Mouse (Mus musculus) layer of hippocampus, adult 9-10 months (tissue): ENCODE results near the gene Zc2hc1c.

ENCODE experiments used
- DNase-seq: peaks from one replicate; pipeline ENCODE4 v3.0.0; 2022; ENCODE audit warnings: low spot score

Gene Zc2hc1c

DNA sequence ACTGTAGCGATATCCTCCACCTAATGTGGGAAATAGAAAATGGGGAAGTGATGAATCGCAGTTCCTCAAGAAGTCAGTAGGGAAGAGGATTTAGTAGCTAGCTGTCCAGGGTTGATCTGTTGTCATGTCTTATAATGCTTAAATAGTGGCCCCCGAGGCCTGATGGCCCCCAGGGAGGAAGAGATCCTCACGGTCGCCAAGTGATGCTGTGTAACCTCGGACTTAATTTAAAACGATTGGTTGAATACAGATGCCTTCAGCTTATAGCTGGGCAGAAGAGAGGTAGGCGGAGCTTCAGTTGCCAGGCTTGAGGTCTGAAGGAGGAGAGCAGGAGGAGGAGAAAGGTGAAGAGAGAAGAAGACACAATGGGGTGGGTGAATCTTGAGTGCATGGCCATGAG, 4.1 kb upstream of the Zc2hc1c start:
- no peak for DNase-seq

DNA sequence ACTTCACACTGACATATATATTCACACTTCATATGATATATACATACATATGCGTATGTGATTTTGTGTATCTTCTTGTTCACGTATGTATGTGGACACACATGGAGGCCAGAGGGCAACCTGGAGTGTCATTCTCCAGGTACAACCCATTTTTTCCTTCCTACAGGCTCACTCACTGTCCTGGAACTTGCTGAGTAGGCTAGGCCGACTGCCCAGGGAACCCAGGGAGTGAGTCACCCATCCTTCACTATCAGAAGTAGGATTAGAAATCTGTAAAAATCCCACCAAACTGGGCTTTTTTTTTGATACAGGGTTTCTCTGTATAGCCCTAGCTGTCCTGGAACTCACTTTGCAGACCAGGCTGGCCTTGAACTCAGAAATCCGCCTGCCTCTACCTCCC, 3.4 kb upstream of the Zc2hc1c start:
- DNase-seq: no peak

DNA sequence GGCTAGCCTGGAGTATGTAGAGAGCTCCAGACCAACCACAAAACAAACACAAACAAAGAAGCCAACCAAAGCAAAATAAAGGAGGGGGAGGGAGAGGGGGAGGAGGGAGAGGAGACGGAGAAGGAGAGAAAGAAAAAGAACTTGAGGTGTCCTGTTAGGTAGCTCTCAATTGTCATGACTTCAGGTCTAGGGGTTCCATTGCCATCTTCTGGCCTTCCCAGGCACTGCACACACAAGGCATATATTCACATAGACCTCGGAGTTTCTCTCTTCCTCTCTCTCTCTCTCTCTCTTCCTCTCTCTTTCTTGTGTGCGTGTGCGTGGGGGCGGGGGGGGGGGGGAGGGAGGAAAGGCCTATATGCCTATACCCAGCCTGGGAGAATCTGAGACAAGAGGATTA, 1.4 kb upstream of the Zc2hc1c start:
- DNase-seq: no peak

DNA sequence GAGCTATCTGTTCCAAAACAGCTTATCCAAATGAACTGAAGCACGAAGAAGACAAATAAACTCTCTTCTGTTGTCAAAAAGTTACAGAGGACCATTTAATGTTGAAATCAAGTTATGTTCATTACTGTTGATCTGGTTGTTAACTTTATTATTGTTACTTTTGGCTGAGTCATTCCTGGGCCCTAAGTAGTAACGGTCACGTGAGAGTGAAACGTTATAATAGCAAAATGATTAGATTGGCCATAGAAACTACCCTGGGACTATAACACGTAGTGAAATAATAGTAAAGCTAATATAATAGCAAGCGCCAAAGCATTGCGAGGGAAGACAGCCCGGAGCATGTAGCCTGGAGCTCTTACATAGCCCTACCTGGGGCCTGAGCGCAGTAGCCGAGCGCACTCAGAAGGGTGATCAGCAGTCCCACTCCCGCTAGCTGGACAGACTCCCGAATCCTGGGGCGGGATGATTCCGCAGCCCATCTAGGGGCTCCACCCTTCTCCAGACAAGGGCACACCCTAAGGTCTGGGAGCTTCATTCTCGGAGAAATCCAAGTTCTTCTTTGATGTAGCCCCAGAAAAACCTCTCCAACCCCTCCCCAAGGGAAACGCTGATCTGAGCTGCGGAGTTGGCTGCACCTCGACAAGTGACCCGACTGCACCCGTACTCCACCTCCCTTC, 444 bp upstream of the Zc2hc1c start, which contains the start of gene Acyp1:
Acyp1 (minus strand) TSS at position 630 of the 677 bp plus-strand sequence.
- DNase-seq: no peak

DNA sequence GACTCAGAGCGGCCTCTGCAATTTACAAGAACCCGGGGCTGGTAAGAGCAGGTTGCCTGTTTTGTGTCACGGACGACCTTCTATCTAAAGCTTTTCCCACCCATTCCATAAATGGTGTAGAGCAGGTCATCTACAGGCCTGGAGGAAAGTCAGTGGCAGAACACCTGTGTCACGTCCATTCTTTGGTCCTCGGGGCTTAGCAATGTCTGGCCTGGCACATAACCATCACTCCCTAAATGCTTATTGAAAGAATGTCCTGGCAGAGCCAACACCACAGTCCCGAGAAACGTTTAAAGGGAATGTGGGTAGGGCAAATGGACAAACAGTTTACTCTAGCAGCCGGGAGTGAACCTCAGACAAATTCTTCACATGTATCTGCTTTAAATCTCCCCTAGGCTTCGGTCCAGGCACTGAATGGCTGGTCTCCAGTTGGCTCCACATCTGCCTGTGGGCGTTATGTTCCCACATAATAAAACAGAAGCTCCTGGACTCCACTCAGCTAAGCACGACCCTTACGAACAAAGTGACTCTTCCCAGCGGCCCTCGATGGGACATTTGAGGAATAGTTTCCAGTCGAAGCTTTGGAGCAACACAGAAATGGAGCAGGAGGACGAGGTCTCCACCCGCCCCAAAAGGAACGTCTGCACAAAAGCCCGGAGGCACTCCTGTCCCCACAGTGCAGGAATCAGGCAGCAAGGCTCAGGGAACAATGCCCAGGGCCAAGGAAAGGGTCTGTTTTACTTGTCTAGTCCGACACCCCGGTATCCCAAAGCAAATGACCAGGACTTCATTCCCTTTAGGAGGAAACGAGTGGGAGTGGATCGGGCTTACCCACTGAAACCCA, 988 bp downstream of the Zc2hc1c start:
- DNase-seq: no peak

DNA sequence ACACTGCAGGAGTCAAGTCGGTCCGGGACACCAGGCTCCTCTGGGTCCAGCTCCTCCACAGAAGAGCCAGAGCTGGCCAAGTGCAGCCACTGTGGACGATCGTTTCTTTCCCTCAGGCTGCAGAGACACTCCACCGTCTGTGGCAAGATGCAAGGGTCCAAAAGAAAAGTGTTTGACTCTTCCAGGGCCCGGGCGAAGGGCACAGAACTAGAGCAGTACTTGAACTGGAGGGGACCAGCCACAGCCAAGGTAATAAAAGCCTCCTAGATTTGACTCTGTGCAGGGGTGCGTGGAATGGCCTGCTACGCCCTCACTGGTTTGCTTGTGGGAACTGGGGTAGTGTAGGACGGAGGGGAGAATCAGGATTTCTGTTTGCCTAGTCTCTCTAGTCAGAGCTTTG, 2.2 kb downstream of the Zc2hc1c start:
- no peak for DNase-seq

DNA sequence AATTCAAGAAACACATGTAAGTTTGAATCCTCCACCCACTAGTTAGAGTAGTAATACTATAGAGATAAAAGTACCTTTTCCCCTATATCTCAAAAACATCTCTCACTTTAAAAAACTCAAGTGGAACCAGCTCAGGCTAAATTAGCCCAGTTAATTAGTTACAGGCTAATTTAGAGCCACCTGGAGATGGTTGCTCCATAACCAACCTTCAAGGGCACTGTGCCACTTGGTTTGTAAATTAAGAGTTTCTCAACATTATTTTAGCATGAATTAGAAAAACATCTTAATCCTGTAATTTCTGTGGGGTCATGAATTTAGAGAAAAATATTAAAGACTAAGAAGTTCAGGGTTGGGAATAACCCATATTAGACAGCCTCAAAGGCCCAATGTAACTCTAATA, 3.1 kb downstream of the Zc2hc1c start:
- DNase-seq: no peak

DNA sequence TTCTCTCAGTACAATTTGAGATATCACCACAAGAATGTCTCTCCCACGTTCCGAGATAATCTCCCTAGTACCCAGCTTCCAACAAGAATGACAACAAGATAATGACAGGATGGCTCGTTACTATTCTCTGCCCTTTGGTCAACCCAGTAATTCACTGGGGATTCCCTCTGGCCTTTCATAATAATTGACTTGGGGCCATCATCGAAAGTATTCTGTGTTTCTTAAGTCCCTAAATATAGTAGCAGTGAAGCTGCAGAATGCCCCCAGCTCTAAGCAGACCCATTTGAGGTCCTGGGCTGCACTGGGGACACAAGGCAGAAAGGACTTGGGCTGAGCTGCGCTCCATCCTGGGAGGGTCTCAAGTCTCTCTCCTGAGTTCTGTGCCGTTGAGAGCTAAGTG, 3.9 kb downstream of the Zc2hc1c start:
- no peak for DNase-seq

DNA sequence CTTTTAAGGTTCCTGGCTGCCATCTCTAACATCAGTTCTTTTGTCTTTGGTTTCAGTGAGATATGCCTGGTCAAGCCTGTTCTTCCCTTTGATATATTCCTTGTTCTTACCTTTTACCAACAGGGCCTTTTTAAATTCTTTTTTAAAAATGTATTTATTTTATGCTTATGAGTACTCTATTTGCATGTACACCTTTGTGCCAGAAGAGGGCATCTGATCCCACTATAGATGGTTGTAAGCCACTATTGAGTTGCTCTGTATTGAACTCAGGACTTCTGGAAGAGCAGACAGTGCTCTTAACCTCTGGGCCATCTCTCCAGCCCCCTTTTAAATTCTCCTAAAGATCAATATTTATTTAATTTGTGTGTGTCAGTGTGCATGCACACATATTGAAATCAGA, 4.5 kb downstream of the Zc2hc1c start:
- no peak for DNase-seq

DNA sequence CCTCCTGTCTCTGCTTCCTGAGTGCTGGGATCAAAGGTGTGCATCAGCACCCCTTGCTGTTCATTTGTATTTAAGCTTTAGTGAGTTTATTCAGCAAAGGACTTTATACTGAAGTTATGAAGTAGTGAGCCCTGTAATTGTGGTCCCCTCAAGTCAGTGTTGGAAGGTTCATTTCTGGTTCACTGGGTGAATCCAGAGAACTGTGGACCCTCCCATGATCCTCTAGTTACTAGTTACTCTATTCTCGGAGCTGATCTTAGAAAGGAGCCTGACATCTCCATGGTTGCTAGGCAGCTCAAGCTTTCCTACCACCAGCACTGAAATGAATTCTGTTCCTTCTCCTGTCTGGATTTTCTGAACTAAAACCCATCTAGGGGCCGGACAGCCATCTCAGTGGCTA, 7.1 kb downstream of the Zc2hc1c start:
- no peak for DNase-seq

DNA sequence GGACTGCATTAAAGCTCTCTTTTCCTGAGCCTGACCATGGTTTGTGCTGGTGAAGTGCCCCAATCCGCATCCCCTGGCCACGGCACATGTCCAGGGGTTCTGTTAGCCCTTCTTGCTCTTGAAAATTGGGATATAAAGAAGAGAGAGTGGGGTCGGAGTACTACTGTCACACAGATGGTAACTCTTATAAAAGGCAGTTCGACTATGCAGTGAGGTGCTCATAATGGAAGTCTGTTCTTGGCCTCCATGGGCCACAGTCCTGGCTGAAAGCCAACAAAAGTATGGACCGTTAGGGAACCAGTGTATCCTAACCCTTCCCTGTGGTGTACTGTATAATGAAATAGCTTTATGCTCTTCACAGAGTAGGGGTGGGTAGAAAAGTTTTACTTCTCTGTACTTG, 8.5 kb downstream of the Zc2hc1c start:
- no peak for DNase-seq

DNA sequence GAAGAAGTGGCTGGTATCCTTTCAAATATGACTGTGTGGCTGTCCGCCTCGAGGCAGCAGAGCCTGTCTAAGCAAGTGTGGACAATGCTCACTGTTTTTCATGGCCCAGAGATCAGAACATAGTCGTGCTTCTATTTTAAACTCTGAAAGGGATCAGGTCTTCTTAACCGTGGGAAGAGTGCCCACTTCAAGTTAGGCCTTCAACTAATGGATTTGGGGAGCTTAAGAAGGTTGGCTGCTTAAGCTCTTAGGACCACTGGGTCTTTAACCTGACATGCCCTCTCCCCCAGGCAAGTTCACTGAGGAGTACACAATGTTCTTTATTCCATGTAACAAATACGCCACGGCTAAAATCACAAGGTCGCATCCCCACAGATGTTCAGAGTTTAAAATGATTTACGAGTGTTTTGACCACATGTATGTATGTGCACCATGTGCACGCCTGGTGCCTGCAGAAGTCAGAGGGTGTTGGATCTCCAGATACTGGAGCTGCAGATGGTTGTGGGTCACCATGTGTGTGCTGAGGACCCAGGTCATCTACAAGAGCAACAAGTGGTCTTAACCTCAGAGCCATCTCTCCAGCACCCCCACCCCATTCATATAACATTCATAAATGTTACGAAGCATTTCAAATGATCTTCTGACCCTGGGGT, 9.1 kb downstream of the Zc2hc1c start:
- no peak for DNase-seq

DNA sequence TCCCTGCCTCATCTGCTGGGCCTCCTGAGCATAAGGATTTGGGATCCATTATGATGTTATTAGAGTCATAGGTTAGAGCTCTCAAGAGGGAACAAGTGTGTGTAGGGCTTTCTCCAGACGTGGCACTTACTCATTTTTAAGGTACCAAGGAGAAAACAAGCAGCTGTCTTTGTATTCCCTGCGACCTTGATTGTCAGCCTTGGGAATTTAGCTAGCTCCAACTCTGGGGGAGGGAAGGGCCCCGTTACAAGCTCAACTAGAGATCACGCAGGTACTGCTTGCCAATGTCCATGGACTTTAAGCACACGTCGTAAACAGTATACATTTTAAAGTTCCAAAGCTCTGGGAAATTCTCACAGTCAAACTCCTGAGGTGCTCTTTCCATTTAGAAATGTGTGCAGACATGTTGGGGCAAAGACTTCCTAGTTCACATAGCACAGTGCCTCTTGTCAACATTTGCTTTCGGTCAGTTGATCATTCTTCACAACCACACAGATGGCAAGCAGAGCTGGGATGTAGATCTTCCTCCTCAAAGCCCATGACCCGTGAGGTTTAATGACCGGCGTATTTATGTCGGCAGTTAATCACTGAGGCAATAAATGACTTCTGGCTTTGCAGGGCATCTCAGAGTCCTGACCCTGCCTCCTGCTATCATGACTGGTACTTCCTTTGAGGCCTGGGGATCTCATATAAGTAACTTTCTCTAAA, 9.9 kb downstream of the Zc2hc1c start:
- no peak for DNase-seq

DNA sequence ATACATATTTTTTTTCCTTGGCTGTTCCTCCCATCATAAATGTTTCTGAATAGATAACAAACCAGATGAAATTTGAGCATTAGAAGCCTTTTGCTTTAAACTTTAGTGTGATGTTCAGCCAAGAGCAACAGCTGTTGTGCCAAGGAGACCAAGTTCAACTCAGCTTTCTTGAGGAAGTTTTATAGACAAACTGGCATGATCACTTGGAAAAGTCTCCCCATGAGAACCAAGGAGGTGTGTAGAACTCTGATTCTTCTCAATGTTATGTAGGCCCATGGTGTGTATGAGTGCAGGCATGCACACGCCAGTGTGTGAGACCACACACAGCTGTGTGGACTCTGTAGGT, 10.4 kb downstream of the Zc2hc1c start:
- DNase-seq: no peak

DNA sequence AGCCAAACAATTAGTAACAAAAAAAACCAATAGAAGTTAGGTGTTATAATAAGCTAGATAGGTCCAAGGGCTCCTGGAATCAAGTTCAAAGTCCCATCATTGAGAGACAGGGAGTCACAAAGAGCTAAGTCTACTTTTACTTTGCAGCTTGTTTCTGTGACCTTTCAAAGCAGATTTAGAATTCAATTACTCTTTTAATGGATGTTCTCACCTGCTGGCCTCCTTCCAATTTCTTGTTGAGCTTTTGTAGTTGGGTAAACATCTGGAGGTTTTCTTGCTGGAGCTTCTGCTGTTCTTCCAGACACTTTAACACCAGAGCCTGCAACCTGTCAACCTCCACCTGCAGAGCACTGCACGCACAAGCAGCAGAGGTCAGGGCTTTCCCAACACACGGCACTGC, 14.9 kb downstream of the Zc2hc1c start:
- DNase-seq: no peak

DNA sequence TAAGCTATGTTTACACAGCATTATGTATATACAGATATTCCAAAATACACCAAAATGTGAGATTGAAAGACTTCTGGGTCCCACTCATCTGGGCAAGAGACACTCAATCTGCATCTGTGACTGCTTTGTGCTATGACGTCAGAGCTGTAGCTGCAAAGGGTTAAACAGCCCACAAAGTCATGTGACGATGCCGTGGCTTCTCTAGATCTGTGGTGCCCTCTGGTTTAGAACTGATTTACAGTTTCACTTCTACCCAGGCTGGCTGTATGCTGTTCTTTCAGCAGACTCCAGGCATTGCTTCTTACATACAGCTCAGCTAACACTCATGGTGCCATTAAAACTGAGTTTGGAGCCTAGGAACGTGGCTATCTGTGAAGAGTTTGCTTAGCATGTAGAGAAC, 16.3 kb downstream of the Zc2hc1c start:
- no peak for DNase-seq

DNA sequence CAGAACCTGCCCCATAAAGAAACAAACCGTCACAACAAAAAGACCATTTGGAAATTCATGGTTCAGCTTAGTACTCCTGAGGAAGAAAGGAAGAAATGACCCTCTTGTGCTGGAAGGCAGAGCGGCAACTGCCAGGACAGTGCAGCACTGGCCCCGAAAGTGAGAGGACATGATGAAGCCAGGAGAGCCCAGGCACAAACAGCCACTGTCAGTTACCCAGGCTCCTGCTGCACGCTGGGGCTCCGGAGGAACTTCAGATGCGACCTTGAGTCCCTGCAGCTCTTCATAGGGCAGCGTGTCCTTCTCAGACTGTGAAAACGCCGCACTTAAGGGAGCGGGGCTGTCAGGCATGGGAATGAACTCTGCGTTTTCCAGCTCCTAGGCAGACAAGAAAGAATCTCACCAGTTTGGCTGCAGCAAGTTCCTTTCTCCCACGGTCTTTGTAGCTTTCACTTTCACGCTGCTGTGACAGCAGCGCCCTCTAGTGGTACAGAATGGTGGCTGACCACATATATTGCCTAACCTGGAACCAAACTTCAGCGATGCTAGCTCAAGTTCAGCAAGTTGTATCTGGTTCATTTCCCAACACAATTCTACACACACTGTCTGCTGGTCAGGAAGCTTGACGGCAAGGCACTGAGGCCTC, 17.0 kb downstream of the Zc2hc1c start:
- DNase-seq: peak; percentile 91

DNA sequence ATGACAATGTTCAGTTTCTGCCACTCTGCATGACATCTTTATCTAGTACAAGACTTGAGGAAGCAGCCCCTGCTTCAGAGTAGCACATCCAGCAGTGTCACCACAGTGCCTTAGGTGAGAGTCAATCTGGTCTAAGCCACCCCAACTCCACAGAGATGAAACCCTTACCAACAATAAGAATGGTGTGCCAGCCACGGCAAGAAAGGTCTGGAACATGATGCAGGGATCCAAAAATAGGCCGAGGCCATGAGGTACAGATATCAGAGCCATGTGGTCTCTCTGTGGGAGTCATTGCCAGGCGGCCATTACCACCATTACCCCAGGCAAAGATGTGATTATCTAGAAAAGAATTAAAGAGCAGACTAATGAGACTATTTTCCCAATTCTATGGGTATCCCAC, 20.3 kb downstream of the Zc2hc1c start:
- no peak for DNase-seq

DNA sequence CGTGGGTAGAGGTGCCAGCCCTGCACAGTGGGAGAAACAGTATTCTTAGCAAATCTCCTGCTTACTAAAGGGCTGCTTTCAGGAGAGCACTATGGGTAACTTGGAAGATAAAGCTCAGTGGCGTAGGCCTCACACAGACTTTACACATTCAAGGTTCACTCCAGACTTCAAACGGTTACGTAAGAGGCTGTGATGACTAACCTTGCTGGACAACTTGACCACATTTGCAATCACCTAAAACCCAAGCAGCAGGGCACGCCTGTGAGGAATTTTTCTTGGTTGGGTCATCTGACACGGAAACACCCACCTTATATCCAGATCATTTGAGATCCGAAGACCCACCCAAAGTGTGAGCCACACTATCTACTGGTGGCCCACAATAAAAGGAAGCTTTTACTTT, 41.8 kb downstream of the Zc2hc1c start:
- no peak for DNase-seq

DNA sequence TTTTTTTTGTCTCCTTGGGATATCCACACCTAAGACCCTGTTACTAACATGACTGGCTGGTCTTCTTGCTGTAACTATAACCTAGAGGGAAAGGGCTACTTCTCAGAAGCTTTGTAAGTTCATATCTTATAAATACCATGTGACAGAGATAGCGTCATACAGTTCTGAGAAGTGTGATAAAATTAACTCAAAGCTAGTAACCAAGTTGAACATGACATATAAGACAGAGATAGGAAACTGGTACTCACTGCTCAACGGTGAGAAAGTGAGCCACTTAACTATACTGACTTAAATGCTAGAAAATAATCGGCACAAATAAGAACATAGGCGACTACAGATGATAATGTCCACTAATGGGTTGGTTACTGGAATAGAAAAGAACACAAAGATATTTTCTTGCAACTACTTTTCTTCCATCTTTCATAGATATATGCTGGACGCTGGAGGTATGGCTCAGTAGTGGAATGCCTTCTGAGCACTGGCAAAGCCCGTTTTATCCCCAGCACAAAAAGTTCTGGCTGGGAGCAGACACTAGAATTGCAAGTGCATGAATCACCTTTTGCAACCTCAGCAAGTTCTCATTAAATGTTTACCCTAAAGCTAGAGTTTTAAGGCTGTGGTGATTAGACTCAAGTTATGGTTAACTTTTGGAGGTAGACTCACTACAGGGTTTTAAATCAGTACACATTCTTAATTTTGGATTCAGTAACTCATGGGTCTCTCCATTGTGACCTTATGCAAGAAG, 49.3 kb downstream of the Zc2hc1c start:
- DNase-seq: no peak

DNA sequence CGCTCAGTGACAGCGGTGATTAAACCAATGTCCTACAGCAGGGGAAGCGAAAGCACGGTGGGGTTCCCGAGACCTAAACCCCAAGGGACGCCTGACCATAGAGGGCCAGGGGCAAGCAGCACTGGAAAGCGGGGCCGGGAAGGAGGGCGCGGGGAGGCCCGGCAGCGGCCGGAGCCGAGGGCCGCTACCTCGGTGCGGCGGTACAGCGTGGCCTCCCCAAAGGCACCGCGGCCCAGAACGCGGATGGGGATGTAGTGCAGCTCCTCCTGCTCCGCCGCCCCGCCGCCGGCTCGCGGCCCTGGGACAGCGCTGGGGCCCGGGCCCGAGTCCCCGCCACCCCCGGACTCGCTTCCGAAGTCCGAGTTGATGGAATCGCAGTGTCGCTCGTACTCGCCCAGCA, 50.4 kb downstream of the Zc2hc1c start:
- no peak for DNase-seq
